Mouse (Mus musculus) liver, adult 2 months (tissue): ENCODE measurements around the gene Gimap8. TPM values are rescaled to one million over a fixed set of nuclear protein-coding genes. Genes with fewer than 3 reads are reported as not detected.
A peak's percentile ranks its signal among the peaks of the same experiment; 100 is the strongest.

Source experiments
- DNase-seq: peaks from one replicate; pipeline ENCODE4 v3.0.0-alpha.2; 2011; ENCODE audit warnings: low read depth, low spot score; ENCODE audit errors: extremely low read depth
- H3K27ac ChIP-seq: fragments of 200-500 bp; replicated peaks from 2 replicates; pipeline ENCODE4 v1.5.1; 2012; ENCODE audit warnings: low read depth, mild to moderate bottlenecking, control low read depth, inconsistent platforms, low read length; ENCODE audit not compliant: insufficient read depth
- H3K27me3 ChIP-seq: fragments of 200-500 bp; 2 replicates; pipeline ENCODE4 v1.6.1; 2012; ENCODE audit warnings: mild to moderate bottlenecking, moderate library complexity, low read length, inconsistent platforms; ENCODE audit not compliant: control insufficient read depth, insufficient read depth
- H3K36me3 ChIP-seq: fragments of 200-500 bp; 2 replicates; pipeline ENCODE4 v1.6.1; 2012; ENCODE audit warnings: low read length, inconsistent platforms; ENCODE audit not compliant: control insufficient read depth, insufficient read depth
- H3K4me1 ChIP-seq: fragments of 200-500 bp; 2 replicates; pipeline ENCODE4 v1.6.1; 2011; ENCODE audit warnings: low read length; ENCODE audit not compliant: control insufficient read depth, insufficient read depth
- H3K4me3 ChIP-seq: fragments of 200-500 bp; 2 replicates; pipeline ENCODE4 v1.5.1; 2011; ENCODE audit warnings: low read depth, mild to moderate bottlenecking, control low read depth, low read length, moderate library complexity; ENCODE audit not compliant: insufficient read depth
- H3K79me2 ChIP-seq: fragments of 200-500 bp; 2 replicates; pipeline ENCODE4 v1.6.1; 2012; ENCODE audit warnings: inconsistent platforms, mild to moderate bottlenecking, low read length, moderate library complexity; ENCODE audit not compliant: control insufficient read depth, insufficient read depth
- H3K9ac ChIP-seq: fragments of 200-500 bp; 2 replicates; pipeline ENCODE4 v1.6.1; 2012; ENCODE audit warnings: low read depth, mild to moderate bottlenecking, control low read depth, inconsistent platforms, low read length
- CTCF ChIP-seq: fragments of 200-500 bp; IDR thresholded peaks from 2 replicates; pipeline ENCODE4 v1.5.1; 2011; ENCODE audit warnings: low read depth, low read length, control low read depth
- POLR2A ChIP-seq: fragments of 200-500 bp; IDR thresholded peaks from 2 replicates; pipeline ENCODE4 v1.6.1; 2011; ENCODE audit warnings: low read length, control low read depth; ENCODE audit not compliant: insufficient read depth; ENCODE audit errors: extremely low read depth
- WGBS: fragments of 180-500 bp; shearing (Covaris S2); methylation state at CpG from one replicate; pipeline ENCODE4 v1.1.7; 2018; 5-methylcytosine and 5-hydroxymethylcytosine counted together
- polyA plus RNA-seq: library from polyadenylated mRNA; depleted of rRNA; stranded (reverse); fragments of >200 nt; gene quantifications from 2 replicates; pipeline ENCODE4 v1.2.3, GENCODE M21; 2012
- total RNA-seq: library from RNA; depleted of rRNA; stranded (reverse); fragments of >200 nt; gene quantifications from 2 replicates; pipeline ENCODE4 v1.2.3, GENCODE M21; 2014

The Gimap8 gene
- total and polyA plus RNA-seq, 2 experiments = 1.4 to 6.1 TPM

DNA sequence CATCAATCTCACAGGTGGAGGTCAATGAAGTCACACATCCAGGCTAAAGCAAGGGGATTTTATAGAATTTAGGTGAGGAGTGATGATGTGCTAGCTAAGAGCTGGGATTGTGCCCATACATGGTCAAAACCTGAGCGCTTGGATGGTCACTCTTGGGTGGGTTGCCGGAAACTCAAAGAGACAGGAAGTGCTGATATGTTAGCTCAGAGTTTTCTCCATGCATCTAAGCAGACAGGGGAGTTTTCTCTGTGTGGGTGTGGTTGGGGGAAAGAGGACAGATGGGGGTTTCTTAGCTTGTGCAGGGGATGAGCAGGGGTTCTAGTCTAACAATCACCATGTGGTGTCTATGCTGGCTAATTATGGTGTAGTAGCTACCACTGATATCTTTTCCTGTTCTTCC, 42.3 kb downstream of the Gimap8 start:
- Histone ChIP-seq H3K27me3 (no peaks in the 10 kb centered on the region), H3K27ac (no peak overlapping the region; the same call in 1 of the 2 replicates), H3K79me2 (no peaks in the 10 kb centered on the region), H3K4me3 (no peak overlapping the region), H3K4me1 (peaks cover 2% of the 10 kb centered on the region; the same call in 1 of the 2 replicates), H3K36me3 (peaks cover 4% of the 10 kb centered on the region), H3K9ac (no peak overlapping the region)
- no peak for DNase-seq
- WGBS = 90% methylated on average over 2 of the region's 2 CpGs
- TF ChIP-seq CTCF (no peak), POLR2A (no peak)

DNA sequence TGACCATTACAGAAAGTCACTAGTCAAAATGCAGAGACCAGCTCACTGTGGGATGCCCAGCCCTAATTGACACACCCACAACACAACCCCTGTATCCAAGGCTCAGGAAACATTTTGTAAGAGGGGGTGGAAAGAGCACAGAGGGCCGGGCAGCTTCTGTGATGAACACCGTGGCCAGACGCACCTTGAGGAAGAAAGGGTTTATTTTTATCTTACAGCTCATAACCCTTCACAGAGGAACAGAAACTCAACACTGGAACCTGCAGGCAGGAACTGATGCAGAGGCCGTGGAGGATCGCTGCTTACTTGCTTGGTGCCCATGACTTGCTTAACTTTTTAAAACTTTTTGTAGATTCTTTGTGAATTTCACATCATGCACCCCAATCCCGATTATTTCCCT, 45.9 kb downstream of the Gimap8 start:
- no peak overlapping the region for H3K27ac ChIP-seq
- no peak for TF ChIP-seq CTCF
- TF ChIP-seq POLR2A = no peak

DNA sequence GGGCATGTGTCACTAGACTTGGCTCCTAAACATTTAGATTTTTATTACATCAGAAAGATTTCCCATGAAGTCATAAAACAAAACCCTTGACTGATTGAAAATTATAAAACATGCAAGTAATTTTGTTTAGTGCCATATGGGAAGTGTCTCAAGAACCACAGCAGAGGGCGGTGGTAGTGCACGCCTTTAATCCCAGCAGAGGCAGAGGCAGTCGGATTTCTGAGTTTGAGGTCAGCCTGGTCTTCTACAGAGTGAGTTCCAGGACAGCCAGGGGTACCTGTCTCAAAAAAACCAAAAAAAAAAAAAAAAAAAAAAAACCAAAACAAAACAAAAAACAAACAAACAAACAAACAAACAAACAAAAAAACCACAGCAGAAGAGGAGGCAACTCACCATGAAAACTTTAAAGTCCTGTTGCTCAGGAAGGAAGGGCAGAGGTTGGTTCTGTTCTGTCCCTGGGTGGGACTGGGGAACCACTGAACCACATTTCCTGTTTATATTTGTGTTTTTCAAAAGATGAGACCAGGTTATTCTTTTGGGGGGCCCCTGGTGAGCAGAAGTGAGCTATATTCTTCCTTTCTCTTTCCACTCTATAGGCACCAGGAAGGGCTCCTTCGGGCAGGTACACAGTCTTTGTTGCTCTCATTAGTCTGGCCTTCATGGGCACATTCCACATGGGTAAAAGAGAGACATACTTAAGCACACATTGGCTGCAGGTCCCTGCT, 50.0 kb downstream of the Gimap8 start:
- no peak overlapping the region for H3K4me3 ChIP-seq
- no peaks in the 10 kb centered on the region for H3K27me3 ChIP-seq
- peaks cover 4% of the 10 kb centered on the region; the same call in 1 of the 2 replicates for H3K36me3 ChIP-seq
- H3K79me2 ChIP-seq = no peaks in the 10 kb centered on the region
- WGBS = 93% methylated on average over 4 of the region's 4 CpGs
- no peak overlapping the region for H3K9ac ChIP-seq
- H3K4me1 ChIP-seq = no peaks in the 10 kb centered on the region; the same call in 1 of the 2 replicates
- no peak for DNase-seq
- H3K27ac ChIP-seq = peak overlapping the region; percentile 5; the same call in 1 of the 2 replicates
- TF ChIP-seq POLR2A (no peak), CTCF (no peak)

More for the DNA sequence above, 45.9 kb downstream of the Gimap8 start:
- WGBS = 87% methylated on average over 6 of the region's 6 CpGs
- Histone ChIP-seq H3K79me2 (no peaks in the 10 kb centered on the region), H3K4me1 (peaks cover 2% of the 10 kb centered on the region; the same call in 1 of the 2 replicates), H3K4me3 (no peak overlapping the region), H3K9ac (no peak overlapping the region), H3K27me3 (no peaks in the 10 kb centered on the region), H3K36me3 (peaks cover 4% of the 10 kb centered on the region)
- DNase-seq = no peak

DNA sequence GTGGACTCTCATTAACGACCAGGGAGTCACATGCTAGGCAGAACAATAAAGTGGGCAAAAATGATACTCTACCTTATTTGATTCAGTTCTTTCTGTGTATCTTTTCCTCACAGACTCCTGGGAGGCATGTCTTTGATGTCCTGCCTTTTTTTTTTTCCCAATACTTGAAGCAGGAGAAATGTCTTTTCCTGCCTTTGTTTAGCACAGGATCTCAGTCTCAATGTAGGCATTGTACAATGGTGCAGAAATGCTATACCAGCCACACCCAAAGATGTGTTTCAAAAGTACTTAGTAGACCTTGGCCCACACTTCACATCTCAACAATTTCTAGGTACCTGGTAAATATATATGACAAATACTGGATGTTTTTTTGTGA, 50.5 kb downstream of the Gimap8 start:
- WGBS = 34% methylated on average over 1 of the region's 1 CpGs
- DNase-seq = no peak
- peaks cover 4% of the 10 kb centered on the region; the same call in 1 of the 2 replicates for H3K36me3 ChIP-seq
- H3K9ac ChIP-seq = no peak overlapping the region
- TF ChIP-seq CTCF = no peak
- no peak for TF ChIP-seq POLR2A
- H3K79me2 ChIP-seq = no peaks in the 10 kb centered on the region
- no peaks in the 10 kb centered on the region for H3K27me3 ChIP-seq
- no peak overlapping the region for H3K4me3 ChIP-seq
- no peak overlapping the region; the same call in 1 of the 2 replicates for H3K27ac ChIP-seq
- H3K4me1 ChIP-seq = no peaks in the 10 kb centered on the region; the same call in 1 of the 2 replicates

DNA sequence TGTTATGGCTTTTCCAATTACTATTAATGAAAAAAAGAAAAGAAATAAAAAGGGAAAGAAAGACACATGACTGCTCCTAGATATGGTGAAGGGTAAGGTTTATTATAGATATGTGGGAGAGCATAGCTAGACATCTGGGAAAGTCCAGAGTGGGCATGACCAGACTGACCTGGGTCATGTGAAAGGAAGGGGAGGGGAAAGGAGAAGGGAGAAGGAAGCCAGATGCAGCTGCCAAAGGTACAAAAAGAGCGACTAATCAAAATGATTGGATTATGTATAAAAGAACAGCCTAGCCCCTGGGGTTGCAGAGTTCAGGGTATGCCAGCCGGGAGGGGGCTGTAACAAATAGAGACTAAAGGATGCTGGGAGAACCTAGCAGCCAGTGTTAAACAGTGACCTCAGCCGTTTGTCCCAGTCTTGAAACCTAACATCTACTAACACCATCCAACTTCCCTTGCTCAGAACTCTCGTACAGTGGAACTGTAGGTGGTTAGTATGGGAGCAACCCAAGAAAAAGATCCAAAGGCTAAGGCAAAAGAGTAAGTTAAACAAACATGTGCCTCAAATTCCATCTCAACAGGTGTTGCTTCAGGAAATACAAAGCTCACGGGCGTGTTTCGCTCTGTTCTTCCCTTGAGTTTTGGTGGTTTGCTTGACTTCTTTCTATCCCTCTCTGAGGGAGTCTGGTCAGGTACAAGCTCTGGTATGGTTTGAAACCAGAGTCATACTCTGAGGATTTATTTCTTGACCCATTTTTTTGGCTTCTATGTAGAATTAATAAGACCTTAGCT, 51.2 kb downstream of the Gimap8 start:
- TF ChIP-seq CTCF (no peak), POLR2A (no peak)
- Histone ChIP-seq H3K79me2 (no peaks in the 10 kb centered on the region), H3K4me3 (no peak overlapping the region), H3K4me1 (peaks cover under 1% of the 10 kb centered on the region; the same call in 1 of the 2 replicates), H3K9ac (no peak overlapping the region), H3K36me3 (0 out of 2 replicates have a peak, but pooled peaks cover 4% of the 10 kb centered on the region), H3K27me3 (no peaks in the 10 kb centered on the region), H3K27ac (peak overlapping the region; percentile 55)
- no peak for DNase-seq
- 87% methylated on average over 7 of the region's 7 CpGs for WGBS
